Mouse (Mus musculus) cerebellum, adult 11-12 months (tissue): ENCODE results near the gene Sarnp.
"Not testable (repeated sequence)": the region's sequence is repeated elsewhere in the genome, so short reads cannot be mapped to it uniquely, and the experiment has no call there.

Experiments
- DNase-seq: peaks from one replicate; pipeline ENCODE4 v3.0.0; 2022

Sarnp gene

GRCm38 (mm10) chr10:128821358-128822056 lies 4.4 kb downstream of the Sarnp start, which contains the start of gene Ormdl2:
TSS of gene Ormdl2 (minus strand) at chr10:128821645.
- DNase-seq, result peak; percentile 99

- DNase-seq, result no peak
Observed at GRCm38 (mm10) chr10:128822135-128822534, 5.0 kb downstream of the Sarnp start.

- DNase-seq, result not testable (repeated sequence)
Observed at GRCm38 (mm10) chr10:128823087-128823486, 6.0 kb downstream of the Sarnp start.

GRCm38 (mm10) chr10:128823821-128824220 lies 6.7 kb downstream of the Sarnp start:
- DNase-seq, result no peak

- DNase-seq, result no peak
Observed at GRCm38 (mm10) chr10:128837400-128837799, 20.3 kb downstream of the Sarnp start.

- DNase-seq, result no peak
Observed at GRCm38 (mm10) chr10:128839434-128839833, 22.3 kb downstream of the Sarnp start.

GRCm38 (mm10) chr10:128840612-128841011 lies 23.5 kb downstream of the Sarnp start:
- no peak for DNase-seq

- no peak for DNase-seq
Observed at GRCm38 (mm10) chr10:128843260-128843659, 26.1 kb downstream of the Sarnp start.

- no peak for DNase-seq
Observed at GRCm38 (mm10) chr10:128845516-128845915, 28.4 kb downstream of the Sarnp start.

GRCm38 (mm10) chr10:128846664-128847063 lies 29.5 kb downstream of the Sarnp start:
- DNase-seq, result no peak

GRCm38 (mm10) chr10:128848426-128848825 lies 31.3 kb downstream of the Sarnp start:
- no peak for DNase-seq

- no peak for DNase-seq
Observed at GRCm38 (mm10) chr10:128850339-128850738, 33.2 kb downstream of the Sarnp start.

GRCm38 (mm10) chr10:128861176-128861575 lies 44.0 kb downstream of the Sarnp start:
- DNase-seq, result no peak

- DNase-seq, result no peak
Observed at GRCm38 (mm10) chr10:128866042-128866441, 48.9 kb downstream of the Sarnp start.

GRCm38 (mm10) chr10:128866518-128866917 lies 49.4 kb downstream of the Sarnp start:
- no peak for DNase-seq

GRCm38 (mm10) chr10:128870341-128870740 lies 53.2 kb downstream of the Sarnp start:
- DNase-seq, result no peak

GRCm38 (mm10) chr10:128878291-128878690 lies 61.2 kb downstream of the Sarnp start:
- no peak for DNase-seq

- no peak for DNase-seq
Observed at GRCm38 (mm10) chr10:128878811-128879210, 61.7 kb downstream of the Sarnp start.

GRCm38 (mm10) chr10:128882067-128882466 lies 64.9 kb downstream of the Sarnp start:
- DNase-seq, result no peak

- DNase-seq, result no peak
Observed at GRCm38 (mm10) chr10:128888941-128889827, 72.1 kb downstream of the Sarnp start.

GRCm38 (mm10) chr10:128889846-128890245 lies 72.7 kb downstream of the Sarnp start:
- no peak for DNase-seq

- no peak for DNase-seq
Observed at GRCm38 (mm10) chr10:128890383-128891295, 73.5 kb downstream of the Sarnp start.
